Mouse (Mus musculus) forebrain, postnatal 0 days (tissue): ENCODE measurements at regions not wholly inside any gene's neighbourhood (a gene's known extent, or its start where the extent isn't known, plus 50 kb on each side); places are given as distances from the start of the nearest gene placed in this dataset.

ENCODE experiments used
- ATAC-seq: fragments of 200-750 bp; cut with Nextera tagmentation; 2 replicates; pipeline ENCODE4 v1.8.0; 2017; ENCODE audit warnings: mild to moderate bottlenecking, moderate library complexity
- DNase-seq: peaks from one replicate; pipeline ENCODE4 v3.0.0-alpha.2; 2015
- H3K27ac ChIP-seq: fragments of 300-500 bp; sonication (generic); 2 replicates; pipeline ENCODE4 v1.5.1; 2014; ENCODE audit warnings: low read depth, mild to moderate bottlenecking, antibody characterized with exemption, low read length, moderate library complexity, mixed read lengths
- H3K27me3 ChIP-seq: fragments of 300-500 bp; sonication (generic); 2 replicates; pipeline ENCODE4 v1.6.1; 2014; ENCODE audit warnings: mild to moderate bottlenecking, low read length, mixed read lengths; ENCODE audit not compliant: insufficient read depth
- H3K36me3 ChIP-seq: fragments of 300-500 bp; sonication (generic); 2 replicates; pipeline ENCODE4 v1.6.1; 2014; ENCODE audit warnings: mild to moderate bottlenecking, moderate library complexity; ENCODE audit not compliant: insufficient read depth
- H3K4me1 ChIP-seq: fragments of 300-500 bp; sonication (generic); 2 replicates; pipeline ENCODE4 v1.6.1; 2014; ENCODE audit warnings: antibody characterized with exemption; ENCODE audit not compliant: insufficient read depth
- H3K4me2 ChIP-seq: fragments of 300-500 bp; sonication (generic); 2 replicates; pipeline ENCODE4 v1.6.1; 2014; ENCODE audit warnings: low read depth, mild to moderate bottlenecking, moderate library complexity
- H3K4me3 ChIP-seq: fragments of 300-500 bp; sonication (generic); 2 replicates; pipeline ENCODE4 v1.5.1; 2014; ENCODE audit warnings: low read depth, low read length, mixed read lengths
- H3K9ac ChIP-seq: fragments of 300-500 bp; sonication (generic); 2 replicates; pipeline ENCODE4 v1.6.1; 2014; ENCODE audit warnings: mild to moderate bottlenecking
- H3K9me3 ChIP-seq: fragments of 300-500 bp; sonication (generic); 2 replicates; pipeline ENCODE4 v1.6.1; 2016; ENCODE audit warnings: low read length
- CTCF ChIP-seq: sonication (generic); IDR thresholded peaks from 2 replicates; pipeline ENCODE4 v1.5.1; 2016; ENCODE audit warnings: antibody characterized with exemption, control low read depth, low read depth
- WGBS: fragments of 180-500 bp; shearing (Covaris S2); extraction: QIAGEN DNeasy Blood & Tissue Kit; methylation state at CpG from one replicate; pipeline ENCODE4 v1.1.7; 2014; 5-methylcytosine and 5-hydroxymethylcytosine counted together

DNA sequence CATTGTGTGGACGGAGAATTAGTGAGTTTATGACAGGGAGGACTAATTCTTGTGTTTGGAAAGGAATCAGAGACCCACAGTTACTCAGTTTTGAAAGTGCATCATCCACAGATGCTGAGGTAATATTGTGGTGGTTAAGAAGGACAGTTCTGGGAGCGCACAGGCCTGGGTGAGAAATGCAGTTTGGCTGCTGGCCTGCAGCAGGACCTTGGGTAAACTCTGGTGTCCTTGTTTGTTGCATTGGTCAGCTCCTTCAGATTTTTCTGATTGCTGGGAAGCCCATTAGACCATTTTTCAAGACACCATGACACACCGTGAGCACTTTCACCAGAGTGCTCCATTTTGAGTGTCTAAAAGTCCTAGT lies 99.0 kb upstream of the Serbp1 start:
- Histone ChIP-seq H3K9me3 (no peaks in the 10 kb centered on the region), H3K36me3 (no peaks in the 10 kb centered on the region), H3K4me3 (no peak overlapping the region), H3K9ac (no peak overlapping the region), H3K27ac (no peak overlapping the region), H3K4me1 (no peaks in the 10 kb centered on the region), H3K27me3 (no peaks in the 10 kb centered on the region), H3K4me2 (no peak overlapping the region)
- WGBS = 87% methylated on average over 3 of the region's 3 CpGs
- no peak for TF ChIP-seq CTCF
- DNase-seq (no peak), ATAC-seq (no peak)

DNA sequence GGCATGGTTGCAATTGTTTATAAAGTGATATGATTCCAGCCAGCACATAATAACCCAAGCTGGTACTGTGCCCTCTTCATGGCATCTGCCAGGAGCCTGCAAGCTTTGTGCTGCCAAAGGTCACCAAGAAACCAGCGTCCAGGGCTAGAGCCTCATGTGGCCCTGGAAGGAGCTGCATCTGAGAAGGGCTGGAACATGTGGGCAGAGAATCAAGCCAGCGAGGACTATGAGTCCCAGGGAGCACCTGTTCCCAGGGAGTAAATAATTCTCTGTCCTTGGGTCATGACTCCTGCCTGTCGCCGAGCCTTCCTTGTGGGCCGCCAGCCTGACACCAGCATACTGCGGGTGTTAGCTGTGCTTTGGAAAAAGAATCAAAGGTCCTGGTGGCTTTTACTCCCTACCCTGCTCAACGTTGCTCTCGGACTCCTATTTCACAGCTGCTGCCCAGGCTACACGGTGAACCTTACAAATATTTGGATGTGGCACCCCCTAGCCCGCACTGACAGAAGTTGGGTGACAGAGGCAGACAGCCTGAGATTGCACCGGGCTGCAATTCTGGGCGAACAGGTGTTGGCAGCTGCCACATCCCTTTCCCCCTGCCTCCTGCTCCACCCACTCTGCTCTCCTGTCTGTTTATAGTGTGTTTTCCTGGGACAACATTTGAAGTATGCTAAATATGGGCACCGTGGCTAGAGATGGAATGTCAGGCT lies 99.5 kb upstream of the Serbp1 start:
- 70% methylated on average over 13 of the region's 13 CpGs for WGBS
- no peak overlapping the region for H3K27ac ChIP-seq
- no peak for TF ChIP-seq CTCF
- no peak overlapping the region for H3K4me3 ChIP-seq
- no peak for ATAC-seq
- H3K9me3 ChIP-seq = no peaks in the 10 kb centered on the region
- no peaks in the 10 kb centered on the region for H3K36me3 ChIP-seq
- no peak for DNase-seq
- no peaks in the 10 kb centered on the region for H3K27me3 ChIP-seq
- no peak overlapping the region for H3K9ac ChIP-seq
- H3K4me1 ChIP-seq = no peaks in the 10 kb centered on the region
- no peak overlapping the region for H3K4me2 ChIP-seq

DNA sequence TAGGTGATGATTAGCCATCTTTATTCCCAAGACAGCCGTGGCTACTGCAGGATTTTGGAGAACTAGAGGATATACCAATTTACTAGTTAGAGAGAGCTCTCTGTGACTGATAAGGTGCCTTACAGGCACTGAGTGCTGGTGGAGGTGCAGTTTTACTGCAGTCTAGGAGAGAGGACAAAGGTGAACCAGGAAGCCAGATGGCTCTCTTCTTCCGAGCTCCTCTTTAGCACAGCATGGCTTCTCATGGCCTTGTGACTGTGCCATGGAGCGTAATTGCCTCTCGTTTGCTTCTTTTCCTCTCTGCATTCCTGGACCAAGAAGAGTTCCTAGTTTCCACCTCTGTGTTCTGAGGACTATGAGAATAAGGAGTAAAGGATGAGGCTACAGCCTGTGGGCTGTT lies 100.2 kb upstream of the Gadd45a start:
- ATAC-seq = no peak

DNA sequence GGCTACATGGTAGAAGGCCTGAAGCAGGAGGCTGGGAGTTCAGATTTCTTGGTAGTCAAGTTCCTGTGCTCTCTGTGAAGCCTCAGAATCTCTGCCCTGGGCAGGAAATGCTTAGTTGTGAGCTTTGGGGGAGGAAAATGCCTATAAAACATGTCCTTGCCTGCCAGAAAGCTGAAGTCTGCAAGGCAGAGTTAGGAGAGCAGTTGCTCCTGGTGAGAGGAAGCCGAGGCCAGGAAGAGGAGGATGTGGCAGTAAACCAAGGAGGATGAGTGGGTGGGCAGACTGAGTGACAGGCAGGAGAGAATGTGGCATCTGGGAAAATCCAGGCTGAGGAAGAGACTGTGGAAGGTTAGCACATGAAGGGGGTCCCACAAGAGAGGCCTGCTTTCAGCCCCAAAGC lies 97.7 kb upstream of the Gadd45a start:
- Histone ChIP-seq H3K4me2 (no peak overlapping the region), H3K9me3 (no peaks in the 10 kb centered on the region), H3K9ac (no peak overlapping the region), H3K27me3 (no peaks in the 10 kb centered on the region), H3K27ac (no peak overlapping the region), H3K4me3 (no peak overlapping the region), H3K4me1 (no peaks in the 10 kb centered on the region), H3K36me3 (no peaks in the 10 kb centered on the region)
- 61% methylated on average over 1 of the region's 1 CpGs for WGBS
- DNase-seq (no peak), ATAC-seq (no peak)
- no peak for TF ChIP-seq CTCF

More for the DNA sequence above, 100.2 kb upstream of the Gadd45a start:
- no peak for DNase-seq
- H3K27ac ChIP-seq = no peak overlapping the region
- WGBS = 59% methylated on average over 4 of the region's 4 CpGs
- no peaks in the 10 kb centered on the region for H3K4me1 ChIP-seq
- no peak overlapping the region for H3K4me2 ChIP-seq
- no peak for TF ChIP-seq CTCF
- no peaks in the 10 kb centered on the region for H3K9me3 ChIP-seq
- H3K36me3 ChIP-seq = no peaks in the 10 kb centered on the region
- H3K27me3 ChIP-seq = no peaks in the 10 kb centered on the region
- H3K4me3 ChIP-seq = no peak overlapping the region
- no peak overlapping the region for H3K9ac ChIP-seq

- H3K36me3 ChIP-seq = no peaks in the 10 kb centered on the region
- H3K9me3 ChIP-seq = no peaks in the 10 kb centered on the region
- no peak for TF ChIP-seq CTCF
- no peak overlapping the region for H3K9ac ChIP-seq
- H3K4me1 ChIP-seq = no peaks in the 10 kb centered on the region
- no peak overlapping the region for H3K4me3 ChIP-seq
- ATAC-seq (no peak), DNase-seq (no peak)
- H3K27ac ChIP-seq = no peak overlapping the region
- no peaks in the 10 kb centered on the region for H3K27me3 ChIP-seq
- H3K4me2 ChIP-seq = no peak overlapping the region
- WGBS = 78% methylated on average over 11 of the region's 11 CpGs
Measured at GRCm38 (mm10) chr6:67130540-67131301, 93.5 kb upstream of the Gadd45a start.

- Histone ChIP-seq H3K27ac (no peak overlapping the region), H3K4me2 (no peak overlapping the region), H3K27me3 (no peaks in the 10 kb centered on the region), H3K36me3 (no peaks in the 10 kb centered on the region), H3K9ac (no peak overlapping the region), H3K9me3 (no peaks in the 10 kb centered on the region), H3K4me3 (no peak overlapping the region), H3K4me1 (no peaks in the 10 kb centered on the region)
- 88% methylated on average over 10 of the region's 10 CpGs for WGBS
- TF ChIP-seq CTCF = no peak
- ATAC-seq = no peak
- no peak for DNase-seq
Measured at GRCm38 (mm10) chr6:67129626-67130025, 92.4 kb upstream of the Gadd45a start.

DNA sequence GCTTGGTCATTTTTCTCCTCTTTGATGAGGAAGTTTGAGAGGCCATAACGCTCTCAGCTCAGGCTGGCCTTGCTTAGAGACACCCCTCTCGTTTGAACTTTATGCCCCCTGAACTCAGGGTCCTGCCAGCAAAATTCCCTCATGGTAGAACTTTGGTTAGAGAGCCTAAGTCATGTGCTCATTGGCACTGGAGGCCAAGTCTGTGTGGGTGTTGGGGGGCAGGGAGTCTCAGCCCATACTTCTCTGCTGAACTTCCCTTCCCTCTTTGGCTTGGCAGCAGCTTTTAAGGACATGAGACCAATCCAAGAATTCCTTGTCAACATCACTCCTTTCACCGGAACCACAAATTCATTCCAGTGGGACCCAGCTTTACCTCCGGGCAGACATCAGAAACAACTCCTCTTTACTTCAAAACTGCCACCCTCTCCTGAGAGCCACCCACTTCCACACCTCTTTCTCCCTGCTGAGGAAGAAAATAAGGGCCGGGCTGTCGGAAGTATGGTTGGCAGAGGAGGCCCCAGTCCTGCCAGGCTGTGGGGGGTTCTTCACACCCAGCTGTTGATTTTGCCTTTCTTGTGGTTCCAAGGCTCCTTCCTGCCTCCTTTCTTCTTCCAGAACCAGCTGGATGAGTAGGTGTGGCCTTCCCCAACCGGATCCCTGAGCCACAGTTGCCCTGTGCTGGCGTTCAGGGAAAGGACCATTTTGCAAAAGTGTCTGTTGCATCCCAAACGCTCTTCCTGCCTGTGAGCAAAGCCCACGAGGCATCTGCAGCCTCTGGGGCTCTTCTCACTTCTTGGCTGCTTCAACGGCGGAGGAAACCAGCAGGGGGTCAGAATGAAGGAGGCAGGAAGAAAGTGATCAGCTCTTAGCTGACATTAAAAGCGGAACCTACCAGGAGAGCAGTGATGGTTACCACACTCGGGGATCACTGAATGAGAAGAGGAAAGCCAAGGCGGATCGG lies 91.5 kb upstream of the Gadd45a start:
- no peak for DNase-seq
- H3K4me3 ChIP-seq = no peak overlapping the region
- H3K4me2 ChIP-seq = no peak overlapping the region
- no peak overlapping the region for H3K9ac ChIP-seq
- no peak for ATAC-seq
- 72% methylated on average over 16 of the region's 16 CpGs for WGBS
- H3K4me1 ChIP-seq = no peaks in the 10 kb centered on the region
- H3K27ac ChIP-seq = no peak overlapping the region
- no peaks in the 10 kb centered on the region for H3K36me3 ChIP-seq
- H3K27me3 ChIP-seq = no peaks in the 10 kb centered on the region
- TF ChIP-seq CTCF = no peak
- no peaks in the 10 kb centered on the region for H3K9me3 ChIP-seq
